ENCODE assay signal across 9 mouse cellular contexts in the genomic region with DNA sequence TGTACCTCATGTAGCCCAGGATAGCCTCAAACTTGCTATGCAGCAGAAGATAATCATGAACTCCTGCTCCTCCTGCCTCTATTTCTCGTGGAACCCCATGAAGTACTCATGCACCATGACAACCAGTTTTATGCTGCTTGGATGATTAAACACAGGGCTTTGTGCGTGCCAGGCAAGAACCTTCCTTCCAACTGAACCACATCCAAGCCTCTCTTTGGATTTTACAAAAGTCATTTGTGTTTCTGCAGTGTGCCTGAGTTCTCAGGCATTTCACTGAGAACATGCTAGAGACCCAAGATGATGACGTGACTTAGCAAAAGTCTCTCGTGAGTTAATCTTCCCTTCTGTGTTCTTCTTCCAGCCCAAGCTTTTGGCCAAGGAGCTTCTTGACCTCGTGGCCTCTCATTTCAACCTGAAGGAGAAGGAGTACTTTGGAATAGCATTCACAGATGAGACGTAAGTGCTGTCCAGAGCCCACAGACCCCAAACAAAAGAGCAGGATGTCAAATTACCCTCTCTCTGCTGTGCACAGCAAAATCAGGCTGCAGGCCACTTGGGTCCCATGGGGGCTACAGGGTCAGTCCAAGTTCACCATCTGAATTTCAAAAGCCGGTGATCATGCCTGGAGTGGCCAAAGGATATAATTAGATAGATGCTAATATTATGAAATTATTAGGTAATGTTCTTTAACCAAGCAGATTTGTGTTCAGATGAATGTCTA.
DNase-seq lines count a peak whose midpoint lies in the region; ATAC-seq lines count a peak whose summit lies in the region.
"Had no signal": no experiment of that assay in that cellular context is flagged by ENCODE, and none has a peak within 500 bp of the region (broad histone marks: within the 10 kb centered on the region; RNA-seq: fewer than 3 reads in every experiment).

No protein-coding gene starts in this region.

- DNase-seq in adrenal gland, postnatal 10 days, result peak; percentile 65
- DNase-seq in adrenal gland, adult 8-10 months, result no peak
- DNase-seq in kidney, postnatal 14 days, result peak; percentile 12
- DNase-seq in urinary bladder, postnatal 25 days (ENCODE audit: low spot score), result no peak

- no peak overlapping the region for H3K9ac ChIP-seq in kidney, embryonic 14.5 days (ENCODE audit: low read depth, low read length)
- H3K9ac ChIP-seq in heart, embryonic 16.5 days (ENCODE audit: low read length), result no peak overlapping the region

- peaks cover 8% of the 10 kb centered on the region for H3K9me3 ChIP-seq in kidney, embryonic 14.5 days (ENCODE audit: control insufficient read depth, low read length)
- peaks cover 7% of the 10 kb centered on the region for H3K9me3 ChIP-seq in heart, embryonic 16.5 days (replicated peaks; ENCODE audit: control insufficient read depth, low read length)

- H3K4me3 ChIP-seq in kidney, embryonic 14.5 days (ENCODE audit: low read length), result no peak overlapping the region
- no peak overlapping the region for H3K4me3 ChIP-seq in brown adipose tissue, adult 24 weeks (ENCODE audit: insufficient read depth, low read depth, low read length)
- no peak overlapping the region for H3K4me3 ChIP-seq in heart, embryonic 16.5 days (ENCODE audit: low read length)

- H3K27ac ChIP-seq in kidney, embryonic 14.5 days (ENCODE audit: low read depth, low read length), result no peak overlapping the region
- H3K27ac ChIP-seq in brown adipose tissue, adult 24 weeks (replicated peaks; ENCODE audit: low read depth, low read length), result peak overlapping the region; percentile 37
- H3K27ac ChIP-seq in heart, embryonic 16.5 days (ENCODE audit: low read length), result peak overlapping the region; percentile 20; the same call in 1 of the 2 replicates

- no peak overlapping the region for H3K4me2 ChIP-seq in kidney, embryonic 14.5 days (replicated peaks; ENCODE audit: low read depth, low read length)
- H3K4me2 ChIP-seq in heart, embryonic 16.5 days (ENCODE audit: low read depth, low read length), result no peak overlapping the region

- peaks cover 9% of the 10 kb centered on the region; the same call in 1 of the 2 replicates for H3K4me1 ChIP-seq in kidney, embryonic 14.5 days (ENCODE audit: control insufficient read depth, insufficient read depth, low read length)
- H3K4me1 ChIP-seq in brown adipose tissue, adult 24 weeks (ENCODE audit: control insufficient read depth, insufficient read depth, insufficient read length, low read length), result peaks cover 29% of the 10 kb centered on the region
- H3K4me1 ChIP-seq in heart, embryonic 16.5 days (ENCODE audit: control insufficient read depth, insufficient read depth, low read length), result peaks cover 27% of the 10 kb centered on the region

- no peaks in the 10 kb centered on the region for H3K27me3 ChIP-seq in kidney, embryonic 14.5 days (ENCODE audit: control insufficient read depth, insufficient read depth, low read length)
- H3K27me3 ChIP-seq in heart, embryonic 16.5 days (ENCODE audit: control insufficient read depth, insufficient read depth, low read length), result no peaks in the 10 kb centered on the region
- H3K27me3 ChIP-seq: Patski had no signal

- no peak for ATAC-seq in kidney, embryonic 14.5 days (ENCODE audit: low FRiP score, low TSS enrichment)
- ATAC-seq in heart, embryonic 16.5 days (replicated peaks; ENCODE audit: extremely low read depth, insufficient read depth, low FRiP score), result no peak
- no peak for ATAC-seq in cerebellum, adult (ENCODE audit: insufficient number of reproducible peaks, low FRiP score, low TSS enrichment)
- ATAC-seq: Patski had no signal

- 65% methylated on average over 7 of the region's 7 CpGs for WGBS in kidney, embryonic 14.5 days
- 57% methylated on average over 7 of the region's 7 CpGs for WGBS in heart, embryonic 16.5 days

- H3K36me3 ChIP-seq in kidney, embryonic 14.5 days (ENCODE audit: control insufficient read depth, insufficient read depth, low read length), result no peaks in the 10 kb centered on the region
- H3K36me3 ChIP-seq in heart, embryonic 16.5 days (ENCODE audit: control insufficient read depth, insufficient read depth), result peaks cover 10% of the 10 kb centered on the region

Comparison
In these comparisons a context has a peak if more than half of its experiments do, and no peak if none do; other contexts are left out.
1. DNase-seq: peak in adrenal gland, postnatal 10 days (single experiment) and kidney, postnatal 14 days (single experiment); none in adrenal gland, adult 8-10 months (single experiment) and urinary bladder, postnatal 25 days (single experiment).